27 mouse cellular contexts compared by ENCODE assay signal in genomic region chr2:173132262-173132661, GRCm38 (mm10). TPM values are rescaled to one million over a fixed set of nuclear protein-coding genes. Genes with fewer than 3 reads are reported as not detected.
"Had no signal": no experiment of that assay in that cellular context is flagged by ENCODE, and none has a peak within 500 bp of the region (broad histone marks: within the 10 kb centered on the region; RNA-seq: fewer than 3 reads in every experiment).

No protein-coding gene starts in this region.

- H3K27me3 ChIP-seq: limb, embryonic 12.5 days; limb, embryonic 15.5 days; midbrain, embryonic 13.5 days; neural tube, embryonic 12.5 days; neural tube, embryonic 15.5 days; stomach, embryonic 15.5 days had no signal

- DNase-seq: kidney, adult 2 months; kidney, postnatal 36 days; left cerebral cortex, postnatal 4 days; liver, postnatal 0 days; lung, embryonic 14.5 days; right cerebral cortex, adult 18-20 months; right cerebral cortex, postnatal 14 days; right cerebral cortex, postnatal 4 days; spleen, adult 18-20 months; thymus, postnatal 25 days had no signal

- H3K27ac ChIP-seq: hindbrain, postnatal 0 days; limb, embryonic 12.5 days; limb, embryonic 15.5 days; liver, embryonic 14.5 days; macrophage; midbrain, embryonic 13.5 days; neural tube, embryonic 12.5 days; neural tube, embryonic 15.5 days; stomach, embryonic 15.5 days had no signal

- H3K9ac ChIP-seq: limb, embryonic 12.5 days; limb, embryonic 15.5 days; liver, embryonic 14.5 days; liver, postnatal 0 days; lung, embryonic 14.5 days; midbrain, embryonic 13.5 days; neural tube, embryonic 12.5 days; neural tube, embryonic 15.5 days; stomach, embryonic 15.5 days had no signal

- H3K4me3 ChIP-seq: limb, embryonic 12.5 days; limb, embryonic 15.5 days; midbrain, embryonic 13.5 days; neural tube, embryonic 12.5 days; neural tube, embryonic 15.5 days; stomach, embryonic 15.5 days had no signal

- H3K36me3 ChIP-seq: limb, embryonic 12.5 days; limb, embryonic 15.5 days; midbrain, embryonic 13.5 days; neural tube, embryonic 12.5 days; neural tube, embryonic 15.5 days; stomach, embryonic 15.5 days had no signal

- ATAC-seq: hindbrain, postnatal 0 days; inflammation-experienced regulatory T-cells, adult 6 months; liver, postnatal 0 days; lung, postnatal 0 days; midbrain, embryonic 13.5 days had no signal

- H3K4me1 ChIP-seq: limb, embryonic 12.5 days; limb, embryonic 15.5 days; midbrain, embryonic 13.5 days; neural tube, embryonic 12.5 days; neural tube, embryonic 15.5 days; stomach, embryonic 15.5 days had no signal

- H3K4me2 ChIP-seq: limb, embryonic 12.5 days; limb, embryonic 15.5 days; liver, embryonic 11.5 days; lung, embryonic 14.5 days; midbrain, embryonic 13.5 days; neural tube, embryonic 12.5 days; neural tube, embryonic 15.5 days; stomach, embryonic 15.5 days had no signal

- H3K9me3 ChIP-seq: limb, embryonic 15.5 days; midbrain, embryonic 13.5 days; neural tube, embryonic 12.5 days; neural tube, embryonic 15.5 days; stomach, embryonic 15.5 days had no signal

RNA-seq across cellular contexts. Expression of gene Ctcfl, which starts 12.9 kb away (rescaled TPM):
- total RNA-seq: hindbrain, postnatal 0 days; layer of hippocampus, adult 18-20 months; layer of hippocampus, postnatal 14 days; left cerebral cortex, postnatal 14 days; left cerebral cortex, postnatal 4 days; megakaryocyte, adult 5-6 weeks; midbrain, postnatal 0 days had no signal
- polyA plus RNA-seq: hindbrain, postnatal 0 days; inflammation-experienced regulatory T-cells, adult 6 months; lung, postnatal 0 days; macrophage; midbrain, postnatal 0 days had no signal

RNA-seq across cellular contexts. Expression of gene Pck1, which starts 20.6 kb away (rescaled TPM):
- total RNA-seq: layer of hippocampus, adult 18-20 months; layer of hippocampus, postnatal 14 days; left cerebral cortex, postnatal 14 days; left cerebral cortex, postnatal 4 days; megakaryocyte, adult 5-6 weeks; midbrain, postnatal 0 days had no signal
- polyA plus RNA-seq: hindbrain, postnatal 0 days; inflammation-experienced regulatory T-cells, adult 6 months; lung, embryonic 14.5 days; macrophage; midbrain, embryonic 13.5 days; neural tube, embryonic 12.5 days; neural tube, embryonic 15.5 days had no signal
